Mouse (Mus musculus): ENCODE data around the gene Snx13.

Snx13 gene

DNA sequence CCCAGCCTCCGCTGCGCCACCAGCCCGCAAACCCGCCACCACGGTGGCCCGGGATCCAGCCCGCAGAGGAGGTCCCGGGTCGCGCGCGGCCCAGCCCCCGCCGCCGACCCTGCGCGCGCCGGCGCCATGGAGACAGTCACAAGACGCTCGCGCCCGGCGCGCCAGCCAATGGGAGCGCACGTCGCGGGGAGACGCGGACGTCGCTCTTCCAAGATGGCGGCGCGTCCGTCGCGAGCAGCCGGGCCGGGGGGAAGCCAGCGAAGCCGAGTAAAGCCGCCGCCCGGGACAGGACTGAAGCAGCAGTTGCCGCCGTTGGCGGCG, at the start of gene Snx13:
Gene Snx13, plus strand, starts transcription at position 188 of the 321 bp plus-strand sequence.
- DNase-seq (ENCODE audit: low spot score in 2 of 2), result peak; percentile 95

DNA sequence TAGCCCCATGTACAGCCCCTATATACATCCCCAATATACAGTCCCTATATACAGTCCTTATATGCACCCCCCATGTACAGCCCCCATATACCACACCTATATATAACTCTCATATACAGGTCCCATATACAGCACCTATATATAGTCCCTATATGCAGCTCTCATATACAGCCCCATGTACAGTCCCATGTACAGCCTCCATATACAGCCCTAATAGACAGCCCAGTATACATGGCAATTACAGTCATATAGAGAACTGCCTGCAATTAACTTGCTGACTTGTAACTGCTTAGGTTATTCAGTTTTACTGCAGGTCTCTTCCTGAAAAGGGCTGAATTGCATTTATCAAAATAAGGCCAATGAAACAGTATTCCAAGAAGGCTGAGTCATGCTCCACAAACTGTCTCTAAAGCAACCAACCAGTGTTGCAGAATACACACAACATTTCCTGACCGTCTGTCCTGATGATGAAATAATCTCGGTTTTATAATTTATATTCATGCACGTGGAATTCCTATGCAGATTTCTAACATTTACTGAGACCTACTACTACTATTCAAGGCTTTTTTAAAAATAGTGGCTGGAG, 49.3 kb upstream of the Snx13 start:
- DNase-seq (ENCODE audit: low spot score in 2 of 2), result no peak

- no peak for DNase-seq (ENCODE audit: low spot score in 2 of 2)
Observed at GRCm38 (mm10) chr12:34998778-34999467, 48.1 kb upstream of the Snx13 start.

DNA sequence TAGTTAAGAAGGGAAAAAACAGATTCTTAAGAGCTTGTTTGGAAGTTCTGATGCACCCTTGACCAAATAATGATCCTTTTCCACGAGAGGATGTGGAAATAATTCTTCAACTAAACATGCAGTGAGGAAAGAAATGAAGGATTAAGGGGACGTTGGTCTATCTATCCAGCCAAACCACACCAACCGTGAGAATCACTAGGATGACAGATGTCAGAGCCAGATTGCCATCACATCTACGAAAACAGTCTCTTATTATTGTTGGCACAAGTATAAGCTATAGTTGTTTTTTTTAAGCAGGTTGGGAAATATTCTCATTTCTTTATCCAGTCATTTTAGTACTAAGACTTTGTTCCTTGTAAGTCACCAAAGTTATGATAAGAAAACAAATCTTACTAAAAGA, 46.7 kb upstream of the Snx13 start:
- DNase-seq (ENCODE audit: low spot score in 2 of 2), result no peak

- peak in 1 of 2 experiments; percentile 40 for DNase-seq (ENCODE audit: low spot score in 2 of 2)
Observed at GRCm38 (mm10) chr12:35005748-35006147, 41.2 kb upstream of the Snx13 start.

DNA sequence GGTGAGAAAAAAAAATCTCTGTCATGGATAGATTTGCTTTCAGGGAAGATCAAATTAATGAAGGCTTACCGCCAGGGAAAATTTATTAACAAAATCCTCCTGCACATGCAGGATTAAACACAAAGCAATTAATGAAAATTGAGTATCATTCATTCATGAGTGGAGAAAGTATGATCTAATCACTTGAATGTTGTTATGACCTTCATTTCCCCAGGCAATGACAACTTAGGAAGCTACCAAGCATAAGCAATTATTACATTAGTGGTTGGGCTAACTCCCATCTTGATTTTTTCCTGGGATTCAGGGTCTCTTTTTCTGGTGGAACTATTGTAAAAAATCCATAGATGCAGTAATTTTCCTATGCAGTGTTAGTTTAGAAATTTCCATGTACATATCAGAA, 39.1 kb upstream of the Snx13 start:
- no peak for DNase-seq (ENCODE audit: low spot score in 2 of 2)

DNA sequence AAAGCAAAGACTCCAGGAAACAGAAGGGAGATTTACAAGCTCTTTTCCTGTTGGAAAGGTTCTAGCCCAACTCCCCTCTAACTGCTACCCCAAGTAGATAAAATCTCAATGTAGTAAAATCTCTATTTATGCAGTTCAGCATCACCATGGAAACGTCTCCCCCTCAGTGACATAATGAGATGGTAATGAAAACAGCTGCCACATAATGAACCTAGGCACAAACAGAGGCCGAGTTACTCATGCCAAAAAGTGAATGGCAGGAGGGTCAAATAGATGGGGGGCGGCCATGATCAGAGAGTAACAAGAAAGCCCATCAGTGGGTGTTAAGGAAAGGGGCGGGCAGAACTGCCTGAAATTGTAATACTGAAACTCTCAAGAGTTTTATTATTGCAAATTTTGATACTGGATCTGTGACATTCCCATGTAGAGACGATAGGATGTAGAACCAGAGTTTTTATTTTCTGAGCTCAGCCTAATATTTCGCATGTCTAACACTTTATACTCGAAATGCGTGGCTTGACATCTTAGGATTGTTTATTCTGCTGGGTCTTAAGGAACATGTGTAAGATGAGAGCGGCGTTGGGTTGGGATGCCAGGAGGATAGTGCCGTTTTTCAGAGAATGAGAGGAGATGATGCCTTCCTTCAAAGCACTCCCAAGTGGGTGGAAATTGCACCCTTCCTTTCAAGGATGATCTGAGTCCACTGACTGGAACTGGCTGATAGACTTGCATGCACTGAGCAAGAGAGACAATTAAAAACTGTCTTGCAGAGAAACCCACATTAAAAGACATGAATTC, 38.4 kb upstream of the Snx13 start:
- peak; percentile 54 to 77 for DNase-seq (ENCODE audit: low spot score in 2 of 2)

- no peak for DNase-seq (ENCODE audit: low spot score in 2 of 2)
Observed at GRCm38 (mm10) chr12:35011462-35011861, 35.5 kb upstream of the Snx13 start.

DNA sequence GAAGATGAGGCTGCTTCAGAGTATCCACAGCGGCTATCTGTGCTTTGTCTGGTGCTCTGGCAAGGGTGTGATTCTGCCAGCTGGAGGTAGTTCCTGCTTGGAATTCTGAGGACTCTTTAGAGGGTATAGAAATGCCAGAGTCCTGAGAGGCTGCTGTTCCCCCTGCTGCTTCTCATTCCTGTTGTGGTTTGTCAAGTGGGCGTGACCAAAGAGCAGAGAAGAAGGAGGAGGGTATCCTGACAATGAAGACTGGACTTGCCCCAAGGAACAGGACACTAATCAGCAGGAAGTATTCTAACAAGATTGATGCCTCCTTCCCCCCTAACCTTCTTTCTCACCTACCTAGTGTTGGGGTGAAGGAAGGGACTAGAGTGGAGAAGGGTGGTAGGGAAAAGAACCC, 33.0 kb upstream of the Snx13 start:
- no peak for DNase-seq (ENCODE audit: low spot score in 2 of 2)

GRCm38 (mm10) chr12:35016056-35016455, 30.9 kb upstream of the Snx13 start:
- DNase-seq (ENCODE audit: low spot score in 2 of 2), result no peak

DNA sequence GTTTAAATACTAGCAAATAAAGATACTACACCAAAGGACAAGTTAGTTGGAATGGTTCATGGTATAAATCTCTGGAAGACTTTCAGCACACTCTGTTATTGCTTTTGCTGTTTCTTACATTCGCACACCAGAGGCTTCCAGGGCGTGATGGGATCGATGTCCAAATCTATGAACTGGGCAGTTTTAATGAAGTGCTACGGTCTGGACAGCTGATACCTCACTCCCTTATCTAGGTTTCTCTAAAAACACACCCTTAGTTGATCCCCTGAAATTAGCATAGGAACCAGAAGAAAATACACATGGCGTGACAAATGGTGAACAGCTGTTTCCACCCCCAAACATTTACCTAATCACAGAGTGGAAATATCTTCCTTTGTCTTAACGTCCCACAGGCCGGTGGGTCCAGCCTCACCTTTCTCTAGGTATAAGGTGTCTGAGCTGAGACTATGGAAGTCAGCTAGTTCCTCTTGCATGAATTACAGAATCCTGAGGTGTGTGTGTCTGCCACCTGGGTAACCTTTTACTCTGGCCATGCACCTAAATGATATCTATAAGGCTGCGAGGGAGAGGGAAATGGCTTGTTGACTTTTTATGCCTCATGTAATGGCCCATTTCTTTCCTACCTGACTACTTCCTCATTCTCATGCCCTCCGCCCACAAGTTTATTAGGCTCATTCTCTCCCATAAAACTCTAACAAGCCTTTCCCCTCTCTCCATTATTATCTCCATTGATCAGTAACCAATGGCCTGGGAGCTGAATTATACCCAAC, 30.3 kb upstream of the Snx13 start:
- DNase-seq (ENCODE audit: low spot score in 2 of 2), result no peak

- no peak for DNase-seq (ENCODE audit: low spot score in 2 of 2)
Observed at GRCm38 (mm10) chr12:35018679-35019237, 28.2 kb upstream of the Snx13 start.

DNA sequence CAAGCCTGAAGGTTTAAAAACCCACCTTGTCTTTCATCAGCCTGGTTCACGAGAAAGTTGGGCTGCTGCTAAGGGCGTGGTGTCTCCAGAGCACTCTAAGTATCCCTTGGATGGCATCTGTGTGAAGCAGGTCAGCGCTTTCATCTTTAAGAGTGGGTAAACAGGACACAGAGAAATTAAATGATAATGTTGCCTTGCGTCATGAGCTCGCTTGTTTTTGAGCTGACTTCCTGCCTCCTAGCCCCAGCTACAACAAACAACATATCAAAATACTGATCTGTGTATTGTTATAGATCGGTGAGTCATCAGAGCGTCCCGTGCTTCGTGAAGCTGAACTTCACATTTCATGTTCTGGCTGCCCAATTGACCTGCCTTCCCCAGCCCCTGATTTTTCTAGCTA, 25.7 kb upstream of the Snx13 start:
- DNase-seq (ENCODE audit: low spot score in 2 of 2), result no peak

GRCm38 (mm10) chr12:35022066-35022465, 24.9 kb upstream of the Snx13 start:
- no peak for DNase-seq (ENCODE audit: low spot score in 2 of 2)

- no peak for DNase-seq (ENCODE audit: low spot score in 2 of 2)
Observed at GRCm38 (mm10) chr12:35025916-35026432, 21.0 kb upstream of the Snx13 start.

- no peak for DNase-seq (ENCODE audit: low spot score in 2 of 2)
Observed at GRCm38 (mm10) chr12:35027533-35027932, 19.5 kb upstream of the Snx13 start.

GRCm38 (mm10) chr12:35038668-35039570, 8.1 kb upstream of the Snx13 start:
- peak; percentile 41 to 44 for DNase-seq (ENCODE audit: low spot score in 2 of 2)

- no peak for DNase-seq (ENCODE audit: low spot score in 2 of 2)
Observed at GRCm38 (mm10) chr12:35039571-35039936, 7.4 kb upstream of the Snx13 start.

DNA sequence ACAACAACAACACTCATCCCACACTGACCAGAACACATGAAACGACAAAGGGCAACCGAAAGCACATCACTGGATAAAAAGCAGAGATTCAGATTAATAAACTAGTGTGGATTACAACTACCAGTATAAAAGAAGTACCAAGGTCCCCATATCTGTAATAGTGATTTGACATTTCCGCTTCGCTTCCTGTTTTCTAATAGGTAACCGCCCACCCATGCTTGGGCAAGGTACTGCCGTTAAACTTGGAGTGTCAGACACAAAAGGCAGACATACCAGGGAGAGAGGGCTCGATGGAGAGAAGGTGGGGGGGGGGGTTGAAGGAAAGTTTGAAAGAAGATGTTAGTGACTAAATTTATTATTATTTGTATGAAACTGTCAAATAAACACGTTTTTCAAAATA, 5.0 kb upstream of the Snx13 start:
- DNase-seq (ENCODE audit: low spot score in 2 of 2), result no peak

GRCm38 (mm10) chr12:35046310-35046998, 532 bp upstream of the Snx13 start:
- DNase-seq (ENCODE audit: low spot score in 2 of 2), result no peak
